In the genomic region with DNA sequence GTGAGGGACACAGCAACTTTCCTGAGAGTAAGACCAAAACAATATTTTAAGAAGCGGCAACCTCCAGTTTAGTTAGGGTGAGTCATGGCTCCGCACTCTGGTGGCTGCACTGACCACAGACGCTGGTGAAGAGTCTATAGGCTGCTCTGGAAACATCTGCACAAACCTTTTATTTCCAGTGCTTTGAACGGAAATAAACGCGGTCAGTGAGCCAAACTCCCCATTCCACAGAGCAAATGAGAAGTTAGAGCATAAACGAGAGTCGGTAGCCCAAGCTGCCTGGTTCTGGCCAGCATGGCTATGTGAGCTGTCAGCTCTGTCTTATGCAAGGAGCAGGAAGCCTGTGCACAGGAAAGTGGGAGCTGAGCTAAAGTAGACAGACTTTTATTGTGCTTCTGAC, we compare ENCODE assay signal across 8 mouse cellular contexts. TPM values are rescaled to one million over a fixed set of nuclear protein-coding genes. Genes with fewer than 3 reads are reported as not detected.
A peak's percentile ranks its signal among the peaks of the same experiment; 100 is the strongest.
DNase-seq lines count a peak whose midpoint lies in the region; ATAC-seq and TF ChIP-seq lines count a peak whose summit lies in the region.
"Had no signal": no experiment of that assay in that cellular context is flagged by ENCODE, and none has a peak within 500 bp of the region (broad histone marks: within the 10 kb centered on the region; RNA-seq: fewer than 3 reads in every experiment).

No protein-coding gene starts in this region.

- H3K4me3 ChIP-seq in liver, embryonic 16.5 days (ENCODE audit: low read depth, low read length): no peak overlapping the region
- H3K4me3 ChIP-seq: neural tube, embryonic 13.5 days had no signal

- no peaks in the 10 kb centered on the region for H3K36me3 ChIP-seq in liver, embryonic 16.5 days (ENCODE audit: control insufficient read depth, insufficient read depth)
- H3K36me3 ChIP-seq: neural tube, embryonic 13.5 days had no signal

- POLR2A ChIA-PET in Patski (lab: Charles Lee): no interaction called here

- no peak overlapping the region for H3K27ac ChIP-seq in liver, embryonic 16.5 days (ENCODE audit: low read length)
- H3K27ac ChIP-seq: neural tube, embryonic 13.5 days had no signal

- ATAC-seq in Patski: peak; percentile 54
- no peak for ATAC-seq in liver, embryonic 16.5 days (ENCODE audit: low read depth)

- 9% methylated on average over 8 of the region's 8 CpGs for WGBS in liver, embryonic 16.5 days (ENCODE audit: insufficient replicate concordance)

- CTCF ChIA-PET in Patski (lab: Charles Lee): no interaction called here

- H3K9me3 ChIP-seq in liver, embryonic 16.5 days (replicated peaks; ENCODE audit: control insufficient read depth, low read length): no peaks in the 10 kb centered on the region
- H3K9me3 ChIP-seq: neural tube, embryonic 13.5 days had no signal

- no peaks in the 10 kb centered on the region; the same call in none of the 2 replicates for H3K4me1 ChIP-seq in liver, embryonic 16.5 days (ENCODE audit: control insufficient read depth, low read depth, low read length)
- H3K4me1 ChIP-seq: neural tube, embryonic 13.5 days had no signal

- no peak overlapping the region for H3K9ac ChIP-seq in liver, embryonic 16.5 days (ENCODE audit: low read depth, low read length)
- H3K9ac ChIP-seq: neural tube, embryonic 13.5 days had no signal

- H3K4me2 ChIP-seq in liver, embryonic 16.5 days (ENCODE audit: low read depth, low read length): peak overlapping the region; percentile 30
- H3K4me2 ChIP-seq: neural tube, embryonic 13.5 days had no signal

- TF ChIP-seq CTCF in Patski (IDR thresholded peaks at IDR 0.05): no peak

- in situ Hi-C loops in Patski (cut with MboI; ENCODE audit: low pct_unique_long_range_greater_than_20kb): no loop called here

- no peaks in the 10 kb centered on the region for H3K27me3 ChIP-seq in Patski
- no peaks in the 10 kb centered on the region for H3K27me3 ChIP-seq in liver, embryonic 16.5 days (ENCODE audit: control insufficient read depth, insufficient read depth, low read depth, low read length)
- H3K27me3 ChIP-seq: neural tube, embryonic 13.5 days had no signal

- intact Hi-C loops in heart, postnatal 14 days (cut with DNase I): no loop called here

- peak; percentile 34 to 37 for DNase-seq in B cell, adult 2 months
- DNase-seq in Patski (ENCODE audit: low read depth, low spot score): no peak
- DNase-seq in heart, postnatal 14 days: peak; percentile 12 to 14
- DNase-seq in T-cell, adult 2 months (ENCODE audit: low spot score): no peak
- DNase-seq in cerebellum, postnatal 4 days (ENCODE audit: low spot score in 2 of 2): no peak
- DNase-seq in cerebellum, adult 9-11 months: no peak

RNA-seq across cellular contexts. Expression of a gene that starts 1.9 kb away (rescaled TPM):
- 47.1 TPM for polyA plus RNA-seq in Patski (2021)
- 10 to 100 TPM; 57.6 to 63.2 TPM for total RNA-seq in heart, postnatal 14 days (2021)
- 29.1 and 33.6 TPM in 2 replicates for polyA plus RNA-seq in liver, embryonic 16.5 days (2015; fragmentation: Nextera tagmentation; extraction: Ambion mirVana)

Comparison
In these comparisons a context has a peak if more than half of its experiments do, and no peak if none do; other contexts are left out.
1. DNase-seq: peak in B cell, adult 2 months (2 of 2) and heart, postnatal 14 days (2 of 2); none in Patski (single experiment), T-cell, adult 2 months (single experiment), cerebellum, postnatal 4 days (0 of 2) and cerebellum, adult 9-11 months (single experiment).